Mouse (Mus musculus) embryonic facial prominence, embryonic 15.5 days (tissue): ENCODE results near the gene Olfr699. TPM values are rescaled to one million over a fixed set of nuclear protein-coding genes. Genes with fewer than 3 reads are reported as not detected.
"Not testable (repeated sequence)": the region's sequence is repeated elsewhere in the genome, so short reads cannot be mapped to it uniquely, and the experiment has no call there.

Experiments used
- ATAC-seq: fragments of 200-750 bp; cut with Nextera tagmentation; 2 replicates; pipeline ENCODE4 v1.8.0; 2017; ENCODE audit warnings: low read depth, moderate TSS enrichment; ENCODE audit not compliant: insufficient number of reproducible peaks, low FRiP score, low TSS enrichment
- H3K27ac ChIP-seq: fragments of 300-500 bp; sonication (generic); replicated peaks from 2 replicates; pipeline ENCODE4 v1.5.1; 2015; ENCODE audit warnings: mild to moderate bottlenecking, inconsistent platforms
- H3K27me3 ChIP-seq: fragments of 300-500 bp; sonication (generic); 2 replicates; pipeline ENCODE4 v1.6.1; 2015; ENCODE audit warnings: inconsistent platforms
- H3K36me3 ChIP-seq: fragments of 300-500 bp; sonication (generic); 2 replicates; pipeline ENCODE4 v1.6.1; 2015; ENCODE audit warnings: mild to moderate bottlenecking, inconsistent platforms
- H3K4me1 ChIP-seq: fragments of 300-500 bp; sonication (generic); 2 replicates; pipeline ENCODE4 v1.6.1; 2015; ENCODE audit warnings: inconsistent platforms
- H3K4me2 ChIP-seq: fragments of 300-500 bp; sonication (generic); replicated peaks from 2 replicates; pipeline ENCODE4 v1.6.1; 2015; ENCODE audit warnings: mild to moderate bottlenecking, inconsistent platforms
- H3K4me3 ChIP-seq: fragments of 300-500 bp; sonication (generic); replicated peaks from 2 replicates; pipeline ENCODE4 v1.5.1; 2015; ENCODE audit warnings: mild to moderate bottlenecking, inconsistent platforms
- H3K9ac ChIP-seq: fragments of 300-500 bp; sonication (generic); 2 replicates; pipeline ENCODE4 v1.6.1; 2015; ENCODE audit warnings: inconsistent platforms
- H3K9me3 ChIP-seq: fragments of 300-500 bp; sonication (generic); replicated peaks from 2 replicates; pipeline ENCODE4 v1.6.1; 2016; ENCODE audit warnings: inconsistent platforms
- WGBS: fragments of 180-500 bp; shearing (Covaris S2); methylation state at CpG from one replicate; pipeline ENCODE4 v1.1.7; 2015; 5-methylcytosine and 5-hydroxymethylcytosine counted together
- polyA plus RNA-seq: library from polyadenylated mRNA; unstranded; fragments of >200 nt; fragmentation: Nextera tagmentation; extraction: Ambion mirVana; gene quantifications from 2 replicates; pipeline ENCODE4 v1.2.1, GENCODE M21; 2015

Gene Olfr699
- 0.07 TPM in 2 replicates for polyA plus RNA-seq

GRCm38 (mm10) chr7:106793098-106793497, at the start of gene Olfr699:
Olfr699 (minus strand) TSS chr7:106793198.
- H3K9me3 ChIP-seq = no peaks in the 10 kb centered on the region
- no peak within 1 kb of the TSS for H3K9ac ChIP-seq
- no peak within 1 kb of the TSS for H3K4me2 ChIP-seq
- no peak within 1 kb of the TSS for H3K4me3 ChIP-seq
- H3K27ac ChIP-seq = no peak within 1 kb of the TSS
- H3K27me3 ChIP-seq = no peaks in the 10 kb centered on the region
- no peaks in the 10 kb centered on the region for H3K4me1 ChIP-seq
- no peak for ATAC-seq
- WGBS = 81% methylated on average over 1 of the region's 1 CpGs
- H3K36me3 ChIP-seq = no peaks in the 10 kb centered on the region

GRCm38 (mm10) chr7:106833793-106834192, 40.8 kb upstream of the Olfr699 start, which contains the start of gene Olfr702:
Olfr702 (minus strand) TSS chr7:106833893.
- no peaks in the 10 kb centered on the region for H3K27me3 ChIP-seq
- no peak within 1 kb of the TSS for H3K4me2 ChIP-seq
- no peaks in the 10 kb centered on the region for H3K9me3 ChIP-seq
- H3K27ac ChIP-seq = no peak within 1 kb of the TSS
- no peaks in the 10 kb centered on the region for H3K36me3 ChIP-seq
- H3K4me1 ChIP-seq = no peaks in the 10 kb centered on the region
- no peak within 1 kb of the TSS for H3K4me3 ChIP-seq
- ATAC-seq = no peak
- no peak within 1 kb of the TSS for H3K9ac ChIP-seq

- Histone ChIP-seq H3K4me3 (no peak overlapping the region), H3K27me3 (no peaks in the 10 kb centered on the region), H3K4me2 (no peak overlapping the region), H3K27ac (no peak overlapping the region), H3K36me3 (no peaks in the 10 kb centered on the region), H3K9me3 (no peaks in the 10 kb centered on the region), H3K4me1 (no peaks in the 10 kb centered on the region), H3K9ac (no peak overlapping the region)
- ATAC-seq = no peak
Observed at GRCm38 (mm10) chr7:106818414-106818813, 25.4 kb upstream of the Olfr699 start.

- Histone ChIP-seq H3K4me3 (no peak overlapping the region), H3K9ac (no peak overlapping the region), H3K27me3 (no peaks in the 10 kb centered on the region), H3K4me1 (no peaks in the 10 kb centered on the region), H3K27ac (no peak overlapping the region), H3K36me3 (no peaks in the 10 kb centered on the region), H3K4me2 (no peak overlapping the region), H3K9me3 (no peaks in the 10 kb centered on the region)
- WGBS = 60% methylated on average over 2 of the region's 2 CpGs
- ATAC-seq = no peak
Observed at GRCm38 (mm10) chr7:106815775-106816174, 22.8 kb upstream of the Olfr699 start.

- Histone ChIP-seq H3K9me3 (no peaks in the 10 kb centered on the region), H3K27ac (no peak within 1 kb of the TSS), H3K9ac (no peak within 1 kb of the TSS), H3K4me2 (no peak within 1 kb of the TSS), H3K4me1 (no peaks in the 10 kb centered on the region), H3K27me3 (no peaks in the 10 kb centered on the region), H3K4me3 (no peak within 1 kb of the TSS), H3K36me3 (no peaks in the 10 kb centered on the region)
- WGBS = 66% methylated on average over 2 of the region's 2 CpGs
- ATAC-seq = no peak
Observed at GRCm38 (mm10) chr7:106813829-106814228, 20.8 kb upstream of the Olfr699 start, which contains the start of gene Olfr701. Olfr701 (plus strand) TSS chr7:106814129.

GRCm38 (mm10) chr7:106808734-106809133, 15.7 kb upstream of the Olfr699 start, which contains the start of gene Olfr700:
Olfr700 (minus strand) TSS chr7:106808834.
- ATAC-seq = no peak
- H3K27ac ChIP-seq = no peak within 1 kb of the TSS
- WGBS = 83% methylated on average over 1 of the region's 1 CpGs

GRCm38 (mm10) chr7:106788330-106788729, 4.7 kb downstream of the Olfr699 start:
- H3K36me3 ChIP-seq = no peaks in the 10 kb centered on the region
- no peak for ATAC-seq
- H3K4me3 ChIP-seq = no peak overlapping the region

More at GRCm38 (mm10) chr7:106808734-106809133, 15.7 kb upstream of the Olfr699 start, which contains the start of gene Olfr700:
- no peaks in the 10 kb centered on the region for H3K36me3 ChIP-seq
- no peak within 1 kb of the TSS for H3K9ac ChIP-seq
- H3K4me1 ChIP-seq = no peaks in the 10 kb centered on the region
- no peak within 1 kb of the TSS for H3K4me3 ChIP-seq
- no peaks in the 10 kb centered on the region for H3K27me3 ChIP-seq
- no peak within 1 kb of the TSS for H3K4me2 ChIP-seq
- H3K9me3 ChIP-seq = no peaks in the 10 kb centered on the region

GRCm38 (mm10) chr7:106761008-106761407, 32.0 kb downstream of the Olfr699 start:
- not testable (repeated sequence) for H3K9me3 ChIP-seq, H3K27ac ChIP-seq, H3K9ac ChIP-seq, H3K36me3 ChIP-seq, H3K4me1 ChIP-seq, H3K4me3 ChIP-seq, H3K27me3 ChIP-seq, H3K4me2 ChIP-seq, ATAC-seq
- WGBS = 88% methylated on average over 2 of the region's 2 CpGs

More at GRCm38 (mm10) chr7:106788330-106788729, 4.7 kb downstream of the Olfr699 start:
- Histone ChIP-seq H3K9ac (no peak overlapping the region), H3K9me3 (no peaks in the 10 kb centered on the region), H3K27me3 (no peaks in the 10 kb centered on the region), H3K4me2 (no peak overlapping the region), H3K27ac (no peak overlapping the region), H3K4me1 (no peaks in the 10 kb centered on the region)

- Histone ChIP-seq H3K4me3 (no peak overlapping the region), H3K4me2 (no peak overlapping the region), H3K9ac (no peak overlapping the region), H3K36me3 (no peaks in the 10 kb centered on the region), H3K9me3 (no peaks in the 10 kb centered on the region), H3K27ac (no peak overlapping the region), H3K27me3 (no peaks in the 10 kb centered on the region), H3K4me1 (no peaks in the 10 kb centered on the region)
- 89% methylated on average over 2 of the region's 2 CpGs for WGBS
- ATAC-seq = no peak
Observed at GRCm38 (mm10) chr7:106758800-106759199, 34.2 kb downstream of the Olfr699 start.

- Histone ChIP-seq H3K4me1 (no peaks in the 10 kb centered on the region), H3K27ac (no peak within 1 kb of the TSS), H3K27me3 (no peaks in the 10 kb centered on the region), H3K9ac (no peak within 1 kb of the TSS), H3K4me3 (no peak within 1 kb of the TSS), H3K9me3 (no peaks in the 10 kb centered on the region), H3K4me2 (no peak within 1 kb of the TSS), H3K36me3 (no peaks in the 10 kb centered on the region)
- ATAC-seq = no peak
Observed at GRCm38 (mm10) chr7:106755297-106755696, 37.7 kb downstream of the Olfr699 start, which contains the start of gene Olfr698. Olfr698 (minus strand) TSS chr7:106755397.

- 81% methylated on average over 5 of the region's 5 CpGs for WGBS
- H3K27ac ChIP-seq = no peak overlapping the region
- H3K36me3 ChIP-seq = no peaks in the 10 kb centered on the region
- no peaks in the 10 kb centered on the region for H3K27me3 ChIP-seq
- no peak overlapping the region for H3K4me2 ChIP-seq
- H3K9me3 ChIP-seq = no peaks in the 10 kb centered on the region
- no peak overlapping the region for H3K4me3 ChIP-seq
- H3K4me1 ChIP-seq = no peaks in the 10 kb centered on the region
- H3K9ac ChIP-seq = no peak overlapping the region
- no peak for ATAC-seq
Observed at GRCm38 (mm10) chr7:106745811-106746210, 47.2 kb downstream of the Olfr699 start.

GRCm38 (mm10) chr7:106742343-106742742, 50.7 kb downstream of the Olfr699 start, which contains the start of gene Olfr697:
Olfr697 (minus strand) TSS chr7:106742443.
- H3K36me3 ChIP-seq = no peaks in the 10 kb centered on the region
- no peaks in the 10 kb centered on the region for H3K9me3 ChIP-seq
- no peak within 1 kb of the TSS for H3K4me3 ChIP-seq
- no peak for ATAC-seq
- no peak within 1 kb of the TSS for H3K27ac ChIP-seq
- H3K4me1 ChIP-seq = no peaks in the 10 kb centered on the region
- WGBS = 61% methylated on average over 1 of the region's 1 CpGs
- H3K4me2 ChIP-seq = no peak within 1 kb of the TSS
- no peaks in the 10 kb centered on the region for H3K27me3 ChIP-seq
- no peak within 1 kb of the TSS for H3K9ac ChIP-seq
